Mouse (Mus musculus): Measurements from ENCODE around the gene 4930432M17Rik.

DNA sequence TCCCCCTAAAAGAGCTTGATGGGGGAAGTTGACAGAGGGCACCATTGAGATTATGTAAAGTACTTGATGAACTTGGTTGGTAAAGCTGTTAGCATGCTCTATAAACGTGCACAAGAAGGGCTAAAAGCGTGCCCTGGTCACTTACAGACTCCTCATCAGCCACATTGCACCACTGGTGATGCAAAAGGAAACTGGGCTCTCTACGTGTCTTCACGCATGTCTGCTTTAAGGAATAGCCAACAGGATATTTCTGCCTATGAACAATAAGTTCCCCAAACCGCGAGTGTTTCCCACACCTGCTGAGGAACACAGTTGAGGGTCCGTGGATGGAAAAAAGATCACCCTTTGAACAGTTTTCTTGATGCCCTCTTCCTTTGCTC lies 51.1 kb downstream of the 4930432M17Rik start:
- TF ChIP-seq CTCF (conservative IDR thresholded peaks at IDR 0.05; ENCODE audit: insufficient read depth, insufficient read length, low read depth, low read length), result no peak
- TF ChIP-seq POLR2A (IDR thresholded peaks at IDR 0.05; ENCODE audit: low read depth, low read length), result no peak
